Mouse (Mus musculus) erythroblast, adult 5-6 weeks (primary cell): ENCODE data around the gene Cep89. TPM values are rescaled to one million over a fixed set of nuclear protein-coding genes. Genes with fewer than 3 reads are reported as not detected.

Experiments
- ATAC-seq: replicated peaks from 2 replicates; pipeline ENCODE4 v1.8.0; 2016; ENCODE audit warnings: moderate number of reproducible peaks, mild to moderate bottlenecking, moderate TSS enrichment, inconsistent platforms; ENCODE audit not compliant: poor library complexity, low FRiP score, severe bottlenecking
- total RNA-seq, 2 experiments: library from RNA; stranded (forward) in 1 of 2; stranded (reverse) in 1 of 2; fragments of 150-400 nt in 1 of 2; fragments of 200-764, 138-1000 nt in 1 of 2; gene quantifications; 2 replicates each; pipeline versions ENCODE4 v1.2.3 to v1.2.4; 2015 to 2017; ENCODE audit warnings: low replicate concordance in 2 of 2

Gene Cep89
- total RNA-seq (2015; ENCODE audit: low replicate concordance) (11.1 and 18.1 TPM in 2 replicates), total RNA-seq (2017; ENCODE audit: low replicate concordance) (11.7 and 13.0 TPM in 2 replicates)

- peak; percentile 93 for ATAC-seq
Observed at GRCm38 (mm10) chr7:35396542-35397168, at the start of gene Cep89, which contains the start of gene Faap24. Gene Cep89, plus strand, starts transcription at chr7:35397035. Gene Faap24, minus strand, starts transcription at chr7:35396836.

- ATAC-seq = no peak
Observed at GRCm38 (mm10) chr7:35347918-35348700, 48.7 kb upstream of the Cep89 start.

GRCm38 (mm10) chr7:35349022-35349421 is 47.8 kb upstream of the Cep89 start:
- no peak for ATAC-seq

GRCm38 (mm10) chr7:35349886-35350684 is 46.8 kb upstream of the Cep89 start:
- no peak for ATAC-seq

- ATAC-seq = no peak
Observed at GRCm38 (mm10) chr7:35351155-35351554, 45.7 kb upstream of the Cep89 start.

GRCm38 (mm10) chr7:35353306-35353705 is 43.5 kb upstream of the Cep89 start:
- ATAC-seq = no peak

- 0 out of 2 replicates have a peak, but pooled peaks have one; percentile 39 for ATAC-seq
Observed at GRCm38 (mm10) chr7:35355303-35355872, 41.4 kb upstream of the Cep89 start.

- ATAC-seq = no peak
Observed at GRCm38 (mm10) chr7:35357621-35358020, 39.2 kb upstream of the Cep89 start.

GRCm38 (mm10) chr7:35362253-35362652 is 34.6 kb upstream of the Cep89 start:
- ATAC-seq = no peak

- ATAC-seq = no peak
Observed at GRCm38 (mm10) chr7:35362868-35363267, 34.0 kb upstream of the Cep89 start.

- no peak for ATAC-seq
Observed at GRCm38 (mm10) chr7:35365161-35365910, 31.5 kb upstream of the Cep89 start.

- ATAC-seq = no peak
Observed at GRCm38 (mm10) chr7:35371096-35371495, 25.7 kb upstream of the Cep89 start.

GRCm38 (mm10) chr7:35372483-35373017 is 24.3 kb upstream of the Cep89 start:
- ATAC-seq = no peak

GRCm38 (mm10) chr7:35373146-35373989 is 23.5 kb upstream of the Cep89 start:
- ATAC-seq = no peak

GRCm38 (mm10) chr7:35374265-35374664 is 22.6 kb upstream of the Cep89 start:
- ATAC-seq = no peak

- ATAC-seq = no peak
Observed at GRCm38 (mm10) chr7:35376623-35377022, 20.2 kb upstream of the Cep89 start.

GRCm38 (mm10) chr7:35379492-35380119 is 17.2 kb upstream of the Cep89 start:
- no peak for ATAC-seq

- no peak for ATAC-seq
Observed at GRCm38 (mm10) chr7:35380351-35380750, 16.5 kb upstream of the Cep89 start.
